Mouse (Mus musculus) Patski (cell line): ENCODE data around the gene BC035044. TPM values are rescaled to one million over a fixed set of nuclear protein-coding genes. Genes with fewer than 3 reads are reported as not detected.

Experiments
- ATAC-seq: fragments of 100-300 bp; one replicate; pipeline ENCODE4 v1.8.0; 2021
- CTCF ChIA-PET: fragments of 350-600 bp; sonication (Branson Sonifier 250); formaldehyde crosslinking; loops from one replicate; lab custom pipeline; 2022; ENCODE audit warnings: inconsistent platforms; lab: Charles Lee
- POLR2A ChIA-PET: fragments of 350-600 bp; sonication (Branson Sonifier 250); formaldehyde crosslinking; loops from one replicate; lab custom pipeline; 2022; ENCODE audit warnings: antibody characterized with exemption, inconsistent platforms; lab: Charles Lee
- DNase-seq: peaks from one replicate; pipeline ENCODE4 v3.0.0-alpha.2; 2011; ENCODE audit warnings: low read depth, low spot score
- H3K27me3 ChIP-seq: fragments of 371-371 bp; one replicate; pipeline ENCODE4 v1.5.1; 2021
- CTCF ChIP-seq: fragments of 100-300 bp; IDR thresholded peaks from one replicate; pipeline ENCODE4 v1.5.1; 2021
- in situ Hi-C: fragments of 300-500 bp; cut with MboI; formaldehyde crosslinking; loops from 3 replicates; pipeline ENCODE4 v1.11.1; 2018; ENCODE audit warnings: low pct_unique_long_range_greater_than_20kb, mixed read lengths
- polyA plus RNA-seq: library from polyadenylated mRNA; unstranded; gene quantifications from one replicate; pipeline ENCODE4 v1.2.3, GENCODE M21; 2021

The BC035044 gene
- polyA plus RNA-seq, 1 experiment from 2014 or later, result not detected

- ChIA-PET POLR2A (no interaction called here), CTCF (no interaction called here)
- DNase-seq, result no peak
- no peak for TF ChIP-seq CTCF
- peaks cover 11% of the 10 kb centered on the region for H3K27me3 ChIP-seq
- in situ Hi-C loops, result loop anchor here (25.0 kb wide), 1 partner anchor 490 kb away; no protein-coding TSS in a partner anchor
- ATAC-seq, result no peak
Measured at GRCm38 (mm10) chr6:128871910-128872610, 18.9 kb downstream of the BC035044 start.

GRCm38 (mm10) chr6:128868861-128869260, 22.1 kb downstream of the BC035044 start:
- no peak for TF ChIP-seq CTCF
- CTCF ChIA-PET, result no interaction called here
- ATAC-seq (no peak), DNase-seq (no peak)
- in situ Hi-C loops, result loop anchor here (25.0 kb wide), 1 partner anchor 493 kb away; no protein-coding TSS in a partner anchor
- POLR2A ChIA-PET, result no interaction called here
- H3K27me3 ChIP-seq, result peaks cover 8% of the 10 kb centered on the region

GRCm38 (mm10) chr6:128857976-128858375, 33.0 kb downstream of the BC035044 start:
- ATAC-seq, result no peak
- DNase-seq, result no peak
- no peak for TF ChIP-seq CTCF

GRCm38 (mm10) chr6:128856250-128856649, 34.7 kb downstream of the BC035044 start:
- no peaks in the 10 kb centered on the region for H3K27me3 ChIP-seq
- DNase-seq (no peak), ATAC-seq (no peak)
- TF ChIP-seq CTCF, result no peak
- in situ Hi-C loops, result loop anchor here (25.0 kb wide), 1 partner anchor 506 kb away; no protein-coding TSS in a partner anchor
- ChIA-PET POLR2A (no interaction called here), CTCF (interaction anchor here (2.2 kb wide), 1 partner anchor 400 kb away, joined by 6 read pairs; no protein-coding TSS in a partner anchor)

More at GRCm38 (mm10) chr6:128857976-128858375, 33.0 kb downstream of the BC035044 start:
- H3K27me3 ChIP-seq, result no peaks in the 10 kb centered on the region
- ChIA-PET CTCF (interaction anchor here (1.2 kb wide), 1 partner anchor 20 kb away, joined by 3 read pairs; no protein-coding TSS in a partner anchor), POLR2A (no interaction called here)
- in situ Hi-C loops, result loop anchor here (25.0 kb wide), 1 partner anchor 504 kb away; no protein-coding TSS in a partner anchor

- POLR2A ChIA-PET, result no interaction called here
- DNase-seq (no peak), ATAC-seq (no peak)
- H3K27me3 ChIP-seq, result no peaks in the 10 kb centered on the region
- in situ Hi-C loops, result loop anchor here (25.0 kb wide), 1 partner anchor 507 kb away; no protein-coding TSS in a partner anchor
- no peak for TF ChIP-seq CTCF
- CTCF ChIA-PET, result interaction anchor here (2.2 kb wide), 1 partner anchor 400 kb away, joined by 6 read pairs; no protein-coding TSS in a partner anchor
Measured at GRCm38 (mm10) chr6:128855477-128855876, 35.4 kb downstream of the BC035044 start.

GRCm38 (mm10) chr6:128854895-128855294, 36.0 kb downstream of the BC035044 start:
- ATAC-seq (no peak), DNase-seq (no peak)
- in situ Hi-C loops, result loop anchor here (5.0 to 25.0 kb wide), 3 partner anchors 237 to 507 kb away; no protein-coding TSS in a partner anchor
- H3K27me3 ChIP-seq, result no peaks in the 10 kb centered on the region
- CTCF ChIA-PET, result no interaction called here
- TF ChIP-seq CTCF, result no peak
- POLR2A ChIA-PET, result no interaction called here

- peak; percentile 58 for TF ChIP-seq CTCF
- ATAC-seq, result no peak
- H3K27me3 ChIP-seq, result no peaks in the 10 kb centered on the region
- POLR2A ChIA-PET, result no interaction called here
- CTCF ChIA-PET, result no interaction called here
- DNase-seq, result no peak
- in situ Hi-C loops, result loop anchor here (5.0 to 25.0 kb wide), 3 partner anchors 238 to 508 kb away; no protein-coding TSS in a partner anchor
Measured at GRCm38 (mm10) chr6:128854024-128854820, 36.7 kb downstream of the BC035044 start.

GRCm38 (mm10) chr6:128852766-128853165, 38.2 kb downstream of the BC035044 start:
- in situ Hi-C loops, result loop anchor here (5.0 to 25.0 kb wide), 3 partner anchors 240 to 510 kb away; no protein-coding TSS in a partner anchor
- no peak for DNase-seq
- POLR2A ChIA-PET, result no interaction called here
- CTCF ChIA-PET, result interaction anchor here (2.3 kb wide), 1 partner anchor 402 kb away, joined by 13 read pairs; no protein-coding TSS in a partner anchor
- no peak for ATAC-seq
- H3K27me3 ChIP-seq, result no peaks in the 10 kb centered on the region
- no peak for TF ChIP-seq CTCF

GRCm38 (mm10) chr6:128851151-128851550, 39.8 kb downstream of the BC035044 start:
- in situ Hi-C loops, result loop anchor here (5.0 to 25.0 kb wide), 3 partner anchors 241 to 511 kb away; no protein-coding TSS in a partner anchor
- ChIA-PET CTCF (interaction anchor here (1.4 to 2.3 kb wide), 4 partner anchors 8 to 412 kb away, joined by 3 to 13 read pairs (median 6); no protein-coding TSS in a partner anchor), POLR2A (no interaction called here)
- DNase-seq, result no peak
- ATAC-seq, result no peak
- H3K27me3 ChIP-seq, result no peaks in the 10 kb centered on the region
- no peak for TF ChIP-seq CTCF

GRCm38 (mm10) chr6:128850671-128851070, 40.3 kb downstream of the BC035044 start:
- POLR2A ChIA-PET, result no interaction called here

More at GRCm38 (mm10) chr6:128850671-128851070, 40.3 kb downstream of the BC035044 start:
- H3K27me3 ChIP-seq, result no peaks in the 10 kb centered on the region
- no peak for DNase-seq
- CTCF ChIA-PET, result interaction anchor here (0.8 to 2.3 kb wide), 7 partner anchors 8 to 412 kb away, joined by 3 to 13 read pairs (median 4); no protein-coding TSS in a partner anchor
- in situ Hi-C loops, result loop anchor here (5.0 to 25.0 kb wide), 3 partner anchors 242 to 512 kb away; no protein-coding TSS in a partner anchor
- TF ChIP-seq CTCF, result no peak
- ATAC-seq, result no peak
